Mouse (Mus musculus): Measurements from ENCODE around the gene Pafah2.

DNA sequence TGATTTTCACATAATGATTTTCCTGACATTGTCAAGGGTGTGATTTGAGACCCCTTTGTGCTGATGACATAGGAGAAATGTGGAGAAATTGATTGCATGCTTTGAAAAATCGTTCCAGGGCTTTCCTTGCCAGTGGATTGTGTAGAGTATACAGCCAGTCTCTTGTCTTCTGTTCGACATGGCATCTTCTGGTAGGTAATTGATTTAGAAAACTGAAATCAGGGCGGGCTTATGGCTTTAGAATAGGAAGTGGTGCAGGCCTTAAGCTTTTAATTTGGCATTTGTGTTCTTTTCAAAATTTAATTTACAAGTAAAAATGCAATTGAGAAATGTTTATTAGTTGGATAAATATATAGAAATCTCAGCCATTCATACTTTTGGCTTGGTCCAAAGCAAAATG, 73.9 kb downstream of the Pafah2 start:
- TF ChIP-seq CTCF (IDR thresholded peaks at IDR 0.05; ENCODE audit: extremely low read depth, insufficient read depth, insufficient read length, insufficient replicate concordance) (no peak), POLR2A (IDR thresholded peaks at IDR 0.05; ENCODE audit: low read depth, low read length) (no peak)

Measured in spleen, adult 2 months (tissue).